Comparison of ENCODE assay signal across 8 mouse cellular contexts in the genomic region with DNA sequence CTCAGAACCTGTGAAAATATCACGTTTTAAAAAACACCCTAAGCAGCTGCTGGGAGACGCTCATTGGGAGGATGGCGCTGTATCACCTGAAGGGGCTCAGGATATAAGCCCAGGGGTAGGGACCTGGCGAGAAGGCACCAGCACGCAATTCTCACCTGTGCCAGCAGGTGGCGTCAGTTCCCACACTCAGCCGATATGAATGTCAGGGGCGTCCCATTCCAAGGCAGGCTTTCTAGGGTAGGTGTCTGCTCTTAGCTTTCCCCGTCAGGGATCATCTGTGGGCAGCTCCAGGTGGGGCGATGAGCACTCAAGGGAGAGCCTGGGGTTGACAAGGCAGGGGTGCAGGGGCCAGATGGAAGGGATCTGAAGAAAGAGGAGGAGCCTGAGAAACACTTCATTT. TPM values are rescaled to one million over a fixed set of nuclear protein-coding genes. Genes with fewer than 3 reads are reported as not detected.
A peak's percentile ranks its signal among the peaks of the same experiment; 100 is the strongest.
DNase-seq lines count a peak whose midpoint lies in the region; ATAC-seq lines count a peak whose summit lies in the region.

No protein-coding gene starts in this region.

- H3K4me3 ChIP-seq in heart, embryonic 13.5 days, result no peak overlapping the region
- no peak overlapping the region for H3K4me3 ChIP-seq in forebrain, embryonic 11.5 days (ENCODE audit: low read depth, low read length)
- no peak overlapping the region for H3K4me3 ChIP-seq in midbrain, embryonic 14.5 days (replicated peaks; ENCODE audit: low read depth, low read length)

- 0 out of 2 replicates have a peak, but pooled peaks have one; percentile 10 for ATAC-seq in heart, embryonic 13.5 days (ENCODE audit: extremely low read depth, insufficient number of reproducible peaks, low FRiP score, low TSS enrichment)
- ATAC-seq in forebrain, embryonic 11.5 days (replicated peaks; ENCODE audit: low FRiP score), result no peak
- ATAC-seq in midbrain, embryonic 14.5 days (ENCODE audit: low FRiP score, low TSS enrichment), result peak; percentile 6; the same call in 1 of the 2 replicates

- no peak for DNase-seq in heart, adult 8-10 months (ENCODE audit: low spot score)
- peak; percentile 37 to 38 for DNase-seq in B cell, adult 2 months
- peak; percentile 40 for DNase-seq in adrenal gland, postnatal 25 days
- DNase-seq in forebrain, embryonic 11.5 days (ENCODE audit: low spot score), result peak; percentile 90
- DNase-seq in layer of hippocampus, adult 9-10 months (ENCODE audit: low spot score), result peak; percentile 44
- peak; percentile 80 for DNase-seq in midbrain, embryonic 14.5 days
- DNase-seq in thymus, postnatal 4 days, result peak; percentile 70

- no peaks in the 10 kb centered on the region for H3K9me3 ChIP-seq in heart, embryonic 13.5 days
- H3K9me3 ChIP-seq in forebrain, embryonic 11.5 days (ENCODE audit: control insufficient read depth, low read length), result no peaks in the 10 kb centered on the region
- H3K9me3 ChIP-seq in midbrain, embryonic 14.5 days (ENCODE audit: control insufficient read depth, low read length), result no peaks in the 10 kb centered on the region

- H3K36me3 ChIP-seq in heart, embryonic 13.5 days, result no peaks in the 10 kb centered on the region
- H3K36me3 ChIP-seq in forebrain, embryonic 11.5 days (ENCODE audit: control insufficient read depth, insufficient read depth, low read length), result no peaks in the 10 kb centered on the region
- H3K36me3 ChIP-seq in midbrain, embryonic 14.5 days (ENCODE audit: control insufficient read depth, insufficient read depth, low read length), result no peaks in the 10 kb centered on the region

- H3K9ac ChIP-seq in heart, embryonic 13.5 days, result no peak overlapping the region
- no peak overlapping the region for H3K9ac ChIP-seq in forebrain, embryonic 11.5 days (ENCODE audit: low read length)
- H3K9ac ChIP-seq in midbrain, embryonic 14.5 days (replicated peaks; ENCODE audit: low read length), result no peak overlapping the region

- H3K4me1 ChIP-seq in heart, embryonic 13.5 days, result peaks cover 4% of the 10 kb centered on the region
- H3K4me1 ChIP-seq in forebrain, embryonic 11.5 days (replicated peaks; ENCODE audit: control insufficient read depth, insufficient read depth, low read length), result peaks cover 10% of the 10 kb centered on the region
- peaks cover 2% of the 10 kb centered on the region; the same call in 1 of the 2 replicates for H3K4me1 ChIP-seq in midbrain, embryonic 14.5 days (ENCODE audit: control insufficient read depth, insufficient read depth, low read length)

- 4% methylated on average over 10 of the region's 10 CpGs for WGBS in heart, embryonic 13.5 days
- 3% methylated on average over 10 of the region's 10 CpGs for WGBS in forebrain, embryonic 11.5 days
- WGBS in midbrain, embryonic 14.5 days, result 3% methylated on average over 10 of the region's 10 CpGs

- H3K4me2 ChIP-seq in heart, embryonic 13.5 days, result no peak overlapping the region
- H3K4me2 ChIP-seq in forebrain, embryonic 11.5 days (ENCODE audit: low read depth, low read length, severe bottlenecking), result no peak overlapping the region
- H3K4me2 ChIP-seq in midbrain, embryonic 14.5 days (ENCODE audit: low read length), result no peak overlapping the region

- peaks cover 48% of the 10 kb centered on the region for H3K27me3 ChIP-seq in heart, embryonic 13.5 days (replicated peaks)
- 0 out of 2 replicates have a peak, but pooled peaks cover 2% of the 10 kb centered on the region for H3K27me3 ChIP-seq in forebrain, embryonic 11.5 days (ENCODE audit: control insufficient read depth, insufficient read depth, low read length)
- no peaks in the 10 kb centered on the region for H3K27me3 ChIP-seq in midbrain, embryonic 14.5 days (ENCODE audit: control insufficient read depth, insufficient read depth, low read length)

- no peak overlapping the region for H3K27ac ChIP-seq in heart, embryonic 13.5 days (replicated peaks)
- H3K27ac ChIP-seq in forebrain, embryonic 11.5 days (ENCODE audit: low read depth, low read length), result no peak overlapping the region
- H3K27ac ChIP-seq in midbrain, embryonic 14.5 days (replicated peaks; ENCODE audit: low read depth, low read length), result no peak overlapping the region

RNA-seq across cellular contexts. Expression of gene Mpped1, which starts 18.6 kb away (rescaled TPM):
- 0.14 and 0.41 TPM in 2 replicates for polyA plus RNA-seq in heart, embryonic 13.5 days (2015; fragmentation: Nextera tagmentation; extraction: Ambion mirVana)
- not detected for total RNA-seq in heart, adult 8-10 months (2022)
- not detected in 2 replicates for total RNA-seq in adrenal gland, postnatal 25 days (2021)
- 39.2 and 40.6 TPM in 2 replicates for polyA plus RNA-seq in forebrain, embryonic 11.5 days (2014; fragmentation: Nextera tagmentation; extraction: Ambion mirVana)
- polyA plus RNA-seq in midbrain, embryonic 14.5 days (2014; fragmentation: Nextera tagmentation; extraction: Ambion mirVana), result 16.5 and 16.9 TPM in 2 replicates

RNA-seq across cellular contexts. Expression of gene Scube1, which starts 35.9 kb away (rescaled TPM):
- polyA plus RNA-seq in heart, embryonic 13.5 days (2015; fragmentation: Nextera tagmentation; extraction: Ambion mirVana), result 9.1 and 11.0 TPM in 2 replicates
- under 1 TPM; 0.59 to 0.97 (median 0.84) TPM for total RNA-seq in heart, adult 8-10 months (2022)
- 3.9 and 4.8 TPM in 2 replicates for total RNA-seq in adrenal gland, postnatal 25 days (2021)
- 33.9 and 38.0 TPM in 2 replicates for polyA plus RNA-seq in forebrain, embryonic 11.5 days (2014; fragmentation: Nextera tagmentation; extraction: Ambion mirVana)
- polyA plus RNA-seq in midbrain, embryonic 14.5 days (2014; fragmentation: Nextera tagmentation; extraction: Ambion mirVana), result 10.2 and 13.5 TPM in 2 replicates

Comparison
In these comparisons a context has a peak if more than half of its experiments do, and no peak if none do; other contexts are left out.
1. RNA of gene Mpped1, which starts 18.6 kb away (polyA plus RNA-seq): 39.2 to 40.6 TPM in forebrain, embryonic 11.5 days and 16.5 to 16.9 TPM in midbrain, embryonic 14.5 days; 0.14 to 0.41 TPM in heart, embryonic 13.5 days; every median in the first group is over 10 times any median in the second.